ENCODE assay signal across 24 mouse cellular contexts in the genomic region with DNA sequence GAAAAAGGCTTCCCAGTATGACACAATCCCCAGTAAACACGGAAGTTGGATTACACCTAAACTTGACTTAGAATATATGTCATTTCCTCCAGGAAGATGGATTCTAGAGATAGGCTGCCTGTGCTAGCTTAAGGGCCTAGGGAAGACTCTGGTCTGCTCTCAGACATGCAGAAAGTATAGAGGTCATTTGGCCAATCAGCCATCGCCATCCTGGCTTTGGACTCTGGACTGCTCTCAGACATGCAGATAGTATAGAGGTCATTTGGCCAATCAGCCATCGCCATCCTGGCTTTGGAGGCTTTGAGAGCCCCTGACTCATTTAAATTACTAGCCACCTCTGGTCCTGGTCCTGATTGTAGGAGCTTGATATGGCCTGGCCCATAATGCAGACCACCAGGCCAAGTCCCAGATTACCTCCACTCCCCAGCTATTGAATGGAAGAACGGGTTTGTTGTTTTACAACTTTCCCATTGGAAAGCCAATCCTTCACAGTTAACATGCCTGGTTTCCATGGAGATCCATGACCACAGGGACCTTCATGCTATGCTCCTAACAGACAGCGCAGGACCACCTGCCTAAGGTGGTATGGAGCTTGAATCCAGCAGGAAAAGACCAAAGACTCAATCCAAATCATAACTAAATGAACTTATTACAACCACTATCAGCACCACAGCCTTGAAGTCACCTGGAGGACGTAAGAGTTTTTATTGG. TPM values are rescaled to one million over a fixed set of nuclear protein-coding genes. Genes with fewer than 3 reads are reported as not detected.
DNase-seq lines count a peak whose midpoint lies in the region; ATAC-seq lines count a peak whose summit lies in the region.
"Had no signal": no experiment of that assay in that cellular context is flagged by ENCODE, and none has a peak within 500 bp of the region (broad histone marks: within the 10 kb centered on the region; RNA-seq: fewer than 3 reads in every experiment).

No protein-coding gene starts in this region.

- peak overlapping the region; percentile 33; the same call in 1 of the 2 replicates for H3K27ac ChIP-seq in kidney, embryonic 15.5 days
- no peak overlapping the region for H3K27ac ChIP-seq in kidney, embryonic 16.5 days (ENCODE audit: low read length)
- no peak overlapping the region; the same call in 1 of the 2 replicates for H3K27ac ChIP-seq in intestine, embryonic 15.5 days
- peak overlapping the region; percentile 59 for H3K27ac ChIP-seq in limb, embryonic 11.5 days (replicated peaks; ENCODE audit: low read depth, low read length)
- H3K27ac ChIP-seq in embryonic facial prominence, embryonic 10.5 days (replicated peaks): no peak overlapping the region
- H3K27ac ChIP-seq: embryonic facial prominence, embryonic 13.5 days; hindbrain, embryonic 13.5 days; hindbrain, postnatal 0 days had no signal

- no peak overlapping the region for H3K4me3 ChIP-seq in kidney, embryonic 15.5 days (replicated peaks)
- no peak overlapping the region for H3K4me3 ChIP-seq in kidney, embryonic 16.5 days (ENCODE audit: low read length)
- H3K4me3 ChIP-seq in intestine, embryonic 15.5 days (replicated peaks): no peak overlapping the region
- H3K4me3 ChIP-seq in limb, embryonic 11.5 days (ENCODE audit: low read depth, low read length): no peak overlapping the region
- H3K4me3 ChIP-seq in embryonic facial prominence, embryonic 10.5 days: no peak overlapping the region
- H3K4me3 ChIP-seq: embryonic facial prominence, embryonic 13.5 days; hindbrain, embryonic 13.5 days had no signal

- H3K27me3 ChIP-seq in kidney, embryonic 15.5 days: no peaks in the 10 kb centered on the region
- H3K27me3 ChIP-seq in kidney, embryonic 16.5 days (ENCODE audit: insufficient read depth, low read length): no peaks in the 10 kb centered on the region
- no peaks in the 10 kb centered on the region for H3K27me3 ChIP-seq in intestine, embryonic 15.5 days (replicated peaks)
- no peaks in the 10 kb centered on the region for H3K27me3 ChIP-seq in limb, embryonic 11.5 days (ENCODE audit: control insufficient read depth, insufficient read depth, low read length)
- H3K27me3 ChIP-seq in embryonic facial prominence, embryonic 10.5 days (replicated peaks; ENCODE audit: low read depth, poor library complexity, severe bottlenecking): no peaks in the 10 kb centered on the region
- H3K27me3 ChIP-seq: CH12.LX; embryonic facial prominence, embryonic 13.5 days; hindbrain, embryonic 13.5 days; Patski had no signal

- H3K9me3 ChIP-seq in kidney, embryonic 15.5 days (replicated peaks): no peaks in the 10 kb centered on the region
- H3K9me3 ChIP-seq in kidney, embryonic 16.5 days (ENCODE audit: low read length): no peaks in the 10 kb centered on the region
- no peaks in the 10 kb centered on the region for H3K9me3 ChIP-seq in intestine, embryonic 15.5 days
- no peaks in the 10 kb centered on the region for H3K9me3 ChIP-seq in limb, embryonic 11.5 days (ENCODE audit: control insufficient read depth, low read length)
- no peaks in the 10 kb centered on the region for H3K9me3 ChIP-seq in embryonic facial prominence, embryonic 10.5 days
- H3K9me3 ChIP-seq: embryonic facial prominence, embryonic 13.5 days; hindbrain, embryonic 13.5 days had no signal

- H3K9ac ChIP-seq in kidney, embryonic 15.5 days: no peak overlapping the region
- H3K9ac ChIP-seq in kidney, embryonic 16.5 days (replicated peaks; ENCODE audit: low read length): no peak overlapping the region
- no peak overlapping the region for H3K9ac ChIP-seq in intestine, embryonic 15.5 days
- no peak overlapping the region for H3K9ac ChIP-seq in limb, embryonic 11.5 days (ENCODE audit: low read length)
- H3K9ac ChIP-seq: embryonic facial prominence, embryonic 13.5 days; hindbrain, embryonic 13.5 days had no signal

- no peak for ATAC-seq in kidney, embryonic 15.5 days (replicated peaks; ENCODE audit: low FRiP score)
- no peak for ATAC-seq in kidney, embryonic 16.5 days (ENCODE audit: low FRiP score, low TSS enrichment)
- peak; percentile 60 for ATAC-seq in intestine, embryonic 15.5 days
- ATAC-seq in limb, embryonic 11.5 days (ENCODE audit: insufficient number of reproducible peaks, low FRiP score, low TSS enrichment, low read depth): peak; percentile 57
- ATAC-seq: activated CD4-positive, CD25-positive, alpha-beta regulatory T cell, adult 4 months; forebrain, embryonic 14.5 days; hindbrain, postnatal 0 days; Patski had no signal

- DNase-seq in limb, embryonic 11.5 days (ENCODE audit: low spot score): no peak
- peak; percentile 62 for DNase-seq in yolk sac, embryonic 10.5 days (ENCODE audit: low spot score)
- DNase-seq in embryonic facial prominence, embryonic 10.5 days (ENCODE audit: low spot score): no peak
- no peak for DNase-seq in heart, postnatal 14 days
- DNase-seq: adrenal gland, postnatal 36 days; cerebellum, adult 11-12 months; cerebellum, adult 9-10 months; cerebellum, postnatal 25 days; gastrocnemius, postnatal 36 days; heart, adult 11 months; heart, postnatal 10 days had no signal

- intact Hi-C loops in heart, postnatal 14 days (cut with DNase I): no loop called here

- H3K36me3 ChIP-seq in kidney, embryonic 15.5 days: no peaks in the 10 kb centered on the region
- H3K36me3 ChIP-seq in kidney, embryonic 16.5 days (ENCODE audit: insufficient read depth, low read length): no peaks in the 10 kb centered on the region
- no peaks in the 10 kb centered on the region for H3K36me3 ChIP-seq in intestine, embryonic 15.5 days
- H3K36me3 ChIP-seq in limb, embryonic 11.5 days (ENCODE audit: control insufficient read depth, insufficient read depth, low read length): no peaks in the 10 kb centered on the region
- no peaks in the 10 kb centered on the region for H3K36me3 ChIP-seq in embryonic facial prominence, embryonic 10.5 days (replicated peaks)
- H3K36me3 ChIP-seq: embryonic facial prominence, embryonic 13.5 days; hindbrain, embryonic 13.5 days had no signal

- peaks cover 18% of the 10 kb centered on the region for H3K4me1 ChIP-seq in kidney, embryonic 15.5 days
- peaks cover 22% of the 10 kb centered on the region for H3K4me1 ChIP-seq in kidney, embryonic 16.5 days (ENCODE audit: insufficient read depth, low read length)
- H3K4me1 ChIP-seq in intestine, embryonic 15.5 days (replicated peaks): peaks cover 20% of the 10 kb centered on the region
- peaks cover 19% of the 10 kb centered on the region for H3K4me1 ChIP-seq in limb, embryonic 11.5 days (ENCODE audit: control insufficient read depth, insufficient read depth, low read length)
- H3K4me1 ChIP-seq in embryonic facial prominence, embryonic 10.5 days: peaks cover 13% of the 10 kb centered on the region
- H3K4me1 ChIP-seq: embryonic facial prominence, embryonic 13.5 days; hindbrain, embryonic 13.5 days had no signal

- no peak overlapping the region for H3K4me2 ChIP-seq in kidney, embryonic 15.5 days
- H3K4me2 ChIP-seq in kidney, embryonic 16.5 days (replicated peaks; ENCODE audit: low read depth, low read length): no peak overlapping the region
- H3K4me2 ChIP-seq in intestine, embryonic 15.5 days (replicated peaks): 0 out of 2 replicates have a peak overlapping the region, but pooled peaks have one; percentile 7
- 0 out of 2 replicates have a peak overlapping the region, but pooled peaks have one; percentile 10 for H3K4me2 ChIP-seq in limb, embryonic 11.5 days (ENCODE audit: low read depth, severe bottlenecking)
- H3K4me2 ChIP-seq: embryonic facial prominence, embryonic 13.5 days; hindbrain, embryonic 13.5 days had no signal

- 48% methylated on average over 6 of the region's 6 CpGs for WGBS in kidney, embryonic 15.5 days
- 50% methylated on average over 6 of the region's 6 CpGs for WGBS in kidney, embryonic 16.5 days
- 57% methylated on average over 6 of the region's 6 CpGs for WGBS in intestine, embryonic 15.5 days
- 34% methylated on average over 6 of the region's 6 CpGs for WGBS in limb, embryonic 11.5 days
- WGBS in embryonic facial prominence, embryonic 10.5 days: 83% methylated on average over 6 of the region's 6 CpGs

RNA-seq across cellular contexts. Expression of a gene that starts 6.9 kb away (rescaled TPM):
- polyA plus RNA-seq in kidney, embryonic 15.5 days (2015; fragmentation: Nextera tagmentation; extraction: Ambion mirVana): 12.7 and 15.8 TPM in 2 replicates
- 14.3 and 16.3 TPM in 2 replicates for polyA plus RNA-seq in kidney, embryonic 16.5 days (2015; fragmentation: Nextera tagmentation; extraction: Ambion mirVana)
- 7.1 and 9.0 TPM in 2 replicates for polyA plus RNA-seq in intestine, embryonic 15.5 days (2015; fragmentation: Nextera tagmentation; extraction: Ambion mirVana)
- polyA plus RNA-seq in limb, embryonic 11.5 days (2014; fragmentation: Nextera tagmentation; extraction: Ambion mirVana): 18.5 and 19.4 TPM in 2 replicates
- polyA plus RNA-seq in embryonic facial prominence, embryonic 10.5 days (2016; fragmentation: Nextera tagmentation; extraction: Ambion mirVana): 20.6 and 21.4 TPM in 2 replicates
- under 1 TPM; 0.29 to 0.41 TPM for total RNA-seq in heart, postnatal 14 days (2021)
- total RNA-seq: hematopoietic stem cell, adult 5-6 weeks had no signal

RNA-seq across cellular contexts. Expression of a gene that starts 25.8 kb away (rescaled TPM):
- 0.49 and 1.0 TPM in 2 replicates for polyA plus RNA-seq in kidney, embryonic 15.5 days (2015; fragmentation: Nextera tagmentation; extraction: Ambion mirVana)
- 0.80 TPM in 2 replicates for polyA plus RNA-seq in kidney, embryonic 16.5 days (2015; fragmentation: Nextera tagmentation; extraction: Ambion mirVana)
- polyA plus RNA-seq in intestine, embryonic 15.5 days (2015; fragmentation: Nextera tagmentation; extraction: Ambion mirVana): 0.37 and 0.41 TPM in 2 replicates
- polyA plus RNA-seq in limb, embryonic 11.5 days (2014; fragmentation: Nextera tagmentation; extraction: Ambion mirVana): 0.16 and 0.17 TPM in 2 replicates
- 0.06 and 0.26 TPM in 2 replicates for polyA plus RNA-seq in embryonic facial prominence, embryonic 10.5 days (2016; fragmentation: Nextera tagmentation; extraction: Ambion mirVana)
- total RNA-seq in heart, postnatal 14 days (2021): under 1 TPM; 0.29 to 0.66 TPM
- total RNA-seq: hindbrain, postnatal 0 days had no signal

RNA-seq across cellular contexts. Expression of a gene that starts 42.3 kb away (rescaled TPM):
- 68.3 and 70.7 TPM in 2 replicates for polyA plus RNA-seq in kidney, embryonic 15.5 days (2015; fragmentation: Nextera tagmentation; extraction: Ambion mirVana)
- 69.9 and 71.8 TPM in 2 replicates for polyA plus RNA-seq in kidney, embryonic 16.5 days (2015; fragmentation: Nextera tagmentation; extraction: Ambion mirVana)
- polyA plus RNA-seq in intestine, embryonic 15.5 days (2015; fragmentation: Nextera tagmentation; extraction: Ambion mirVana): 55.4 and 56.6 TPM in 2 replicates
- polyA plus RNA-seq in limb, embryonic 11.5 days (2014; fragmentation: Nextera tagmentation; extraction: Ambion mirVana): 87.6 and 89.4 TPM in 2 replicates
- polyA plus RNA-seq in embryonic facial prominence, embryonic 10.5 days (2016; fragmentation: Nextera tagmentation; extraction: Ambion mirVana): 88.3 and 89.9 TPM in 2 replicates
- 1 to 10 TPM; 8.5 to 8.7 TPM for total RNA-seq in heart, postnatal 14 days (2021)

RNA-seq across cellular contexts. Expression of a gene that starts 58.7 kb away (rescaled TPM):
- 0.91 and 1.1 TPM in 2 replicates for polyA plus RNA-seq in kidney, embryonic 15.5 days (2015; fragmentation: Nextera tagmentation; extraction: Ambion mirVana)
- 0.70 and 0.87 TPM in 2 replicates for polyA plus RNA-seq in kidney, embryonic 16.5 days (2015; fragmentation: Nextera tagmentation; extraction: Ambion mirVana)
- polyA plus RNA-seq in intestine, embryonic 15.5 days (2015; fragmentation: Nextera tagmentation; extraction: Ambion mirVana): 0.15 and 0.25 TPM in 2 replicates
- polyA plus RNA-seq in limb, embryonic 11.5 days (2014; fragmentation: Nextera tagmentation; extraction: Ambion mirVana): 0.10 TPM in 1 of 2 replicates, not detected in the other
- polyA plus RNA-seq in embryonic facial prominence, embryonic 10.5 days (2016; fragmentation: Nextera tagmentation; extraction: Ambion mirVana): 0.07 TPM in 1 of 2 replicates, not detected in the other
- total RNA-seq in heart, postnatal 14 days (2021): under 1 TPM; 0.14 to 0.22 TPM
- total RNA-seq: adrenal gland, adult 18-20 months; adrenal gland, postnatal 36 days; CH12.LX; gastrocnemius, adult 8-10 months; gastrocnemius, postnatal 36 days; hematopoietic stem cell, adult 5-6 weeks had no signal
- polyA plus RNA-seq: activated CD4-positive, CD25-positive, alpha-beta regulatory T cell, adult 4 months; Patski had no signal

Comparison
In these comparisons a context has a peak if more than half of its experiments do, and no peak if none do; other contexts are left out.
1. H3K27ac ChIP-seq: peak in kidney, embryonic 15.5 days (single experiment) and limb, embryonic 11.5 days (single experiment); none in kidney, embryonic 16.5 days (single experiment), intestine, embryonic 15.5 days (single experiment) and embryonic facial prominence, embryonic 10.5 days (single experiment).
2. ATAC-seq: peak in intestine, embryonic 15.5 days (single experiment) and limb, embryonic 11.5 days (single experiment); none in kidney, embryonic 15.5 days (single experiment) and kidney, embryonic 16.5 days (single experiment).
3. H3K4me2 ChIP-seq: peak in intestine, embryonic 15.5 days (single experiment) and limb, embryonic 11.5 days (single experiment); none in kidney, embryonic 15.5 days (single experiment) and kidney, embryonic 16.5 days (single experiment).